Mouse (Mus musculus) heart, postnatal 0 days (tissue): ENCODE results near the gene Pidd1. TPM values are rescaled to one million over a fixed set of nuclear protein-coding genes. Genes with fewer than 3 reads are reported as not detected.
A peak's percentile ranks its signal among the peaks of the same experiment; 100 is the strongest.

ENCODE experiments used
- ATAC-seq: fragments of 200-750 bp; cut with Nextera tagmentation; 2 replicates; pipeline ENCODE4 v1.8.0; 2017; ENCODE audit warnings: low read depth, moderate number of reproducible peaks, moderate library complexity; ENCODE audit not compliant: insufficient read depth
- DNase-seq: peaks from one replicate; pipeline ENCODE4 v3.0.0-alpha.2; 2016; ENCODE audit warnings: low spot score
- H3K27ac ChIP-seq: fragments of 300-500 bp; sonication (generic); 2 replicates; pipeline ENCODE4 v1.5.1; 2014; ENCODE audit warnings: low read depth, mild to moderate bottlenecking
- H3K27me3 ChIP-seq: fragments of 300-500 bp; sonication (generic); 2 replicates; pipeline ENCODE4 v1.6.1; 2014; ENCODE audit warnings: low read length, mixed read lengths; ENCODE audit not compliant: control insufficient read depth, insufficient read depth
- H3K36me3 ChIP-seq: fragments of 300-500 bp; sonication (generic); replicated peaks from 2 replicates; pipeline ENCODE4 v1.6.1; 2014; ENCODE audit warnings: low read length, mixed read lengths; ENCODE audit not compliant: control insufficient read depth, insufficient read depth
- H3K4me1 ChIP-seq: fragments of 300-500 bp; sonication (generic); 2 replicates; pipeline ENCODE4 v1.6.1; 2014; ENCODE audit warnings: antibody characterized with exemption; ENCODE audit not compliant: control insufficient read depth, insufficient read depth
- H3K4me2 ChIP-seq: fragments of 300-500 bp; sonication (generic); 2 replicates; pipeline ENCODE4 v1.6.1; 2014; ENCODE audit warnings: low read depth, mild to moderate bottlenecking, low read length, moderate library complexity
- H3K4me3 ChIP-seq: fragments of 300-500 bp; sonication (generic); 2 replicates; pipeline ENCODE4 v1.5.1; 2014; ENCODE audit warnings: low read depth, low read length
- H3K9ac ChIP-seq: fragments of 300-500 bp; sonication (generic); replicated peaks from 2 replicates; pipeline ENCODE4 v1.6.1; 2014; ENCODE audit warnings: low read depth, low read length, mixed read lengths
- H3K9me3 ChIP-seq: fragments of 300-500 bp; sonication (generic); replicated peaks from 2 replicates; pipeline ENCODE4 v1.6.1; 2016; ENCODE audit warnings: low read length; ENCODE audit not compliant: control insufficient read depth
- CTCF ChIP-seq: IDR thresholded peaks from 2 replicates; pipeline ENCODE4 v1.5.1; 2016; ENCODE audit warnings: antibody characterized with exemption, control low read depth, low read depth
- EP300 ChIP-seq: IDR thresholded peaks from 2 replicates; pipeline ENCODE4 v1.6.1; 2016; ENCODE audit warnings: antibody characterized with exemption, low read depth
- WGBS: fragments of 180-500 bp; shearing (Covaris S2); extraction: QIAGEN DNeasy Blood & Tissue Kit; methylation state at CpG from one replicate; pipeline ENCODE4 v1.1.7; 2014; 5-methylcytosine and 5-hydroxymethylcytosine counted together
- polyA plus RNA-seq: library from polyadenylated mRNA; unstranded; fragments of >200 nt; fragmentation: Nextera tagmentation; extraction: Ambion mirVana; gene quantifications from 2 replicates; pipeline ENCODE4 v1.2.1, GENCODE M21; 2015
- total RNA-seq: library from RNA; depleted of rRNA; stranded (reverse); fragments of >200 nt; gene quantifications from 2 replicates; pipeline ENCODE4 v1.2.3, GENCODE M21; 2014; ENCODE audit warnings: low replicate concordance

Gene Pidd1
- total and polyA plus RNA-seq, 2 experiments from 2014 or later: 0.15 to 1.7 TPM

- no peak for DNase-seq
- ATAC-seq: no peak
- H3K27me3 ChIP-seq: no peaks in the 10 kb centered on the region; the same call in 1 of the 2 replicates
- peaks cover 20% of the 10 kb centered on the region for H3K4me1 ChIP-seq
- 88% methylated on average over 2 of the region's 2 CpGs for WGBS
- H3K9ac ChIP-seq: no peak overlapping the region
- no peak overlapping the region for H3K4me2 ChIP-seq
- H3K36me3 ChIP-seq: peaks cover 17% of the 10 kb centered on the region
- H3K4me3 ChIP-seq: no peak overlapping the region
- no peak overlapping the region for H3K27ac ChIP-seq
- TF ChIP-seq CTCF: no peak
- TF ChIP-seq EP300: no peak
- H3K9me3 ChIP-seq: no peaks in the 10 kb centered on the region
Observed at GRCm38 (mm10) chr7:141485186-141485585, 41.4 kb upstream of the Pidd1 start.

- Histone ChIP-seq H3K4me3 (no peak overlapping the region), H3K27ac (no peak overlapping the region), H3K27me3 (no peaks in the 10 kb centered on the region; the same call in 1 of the 2 replicates), H3K9ac (no peak overlapping the region), H3K36me3 (0 out of 2 replicates have a peak, but pooled peaks cover 10% of the 10 kb centered on the region), H3K4me1 (peaks cover 20% of the 10 kb centered on the region), H3K9me3 (no peaks in the 10 kb centered on the region), H3K4me2 (no peak overlapping the region)
- DNase-seq (no peak), ATAC-seq (no peak)
- TF ChIP-seq EP300: no peak
- 70% methylated on average over 5 of the region's 5 CpGs for WGBS
Observed at GRCm38 (mm10) chr7:141484186-141485120, 40.6 kb upstream of the Pidd1 start.

DNA sequence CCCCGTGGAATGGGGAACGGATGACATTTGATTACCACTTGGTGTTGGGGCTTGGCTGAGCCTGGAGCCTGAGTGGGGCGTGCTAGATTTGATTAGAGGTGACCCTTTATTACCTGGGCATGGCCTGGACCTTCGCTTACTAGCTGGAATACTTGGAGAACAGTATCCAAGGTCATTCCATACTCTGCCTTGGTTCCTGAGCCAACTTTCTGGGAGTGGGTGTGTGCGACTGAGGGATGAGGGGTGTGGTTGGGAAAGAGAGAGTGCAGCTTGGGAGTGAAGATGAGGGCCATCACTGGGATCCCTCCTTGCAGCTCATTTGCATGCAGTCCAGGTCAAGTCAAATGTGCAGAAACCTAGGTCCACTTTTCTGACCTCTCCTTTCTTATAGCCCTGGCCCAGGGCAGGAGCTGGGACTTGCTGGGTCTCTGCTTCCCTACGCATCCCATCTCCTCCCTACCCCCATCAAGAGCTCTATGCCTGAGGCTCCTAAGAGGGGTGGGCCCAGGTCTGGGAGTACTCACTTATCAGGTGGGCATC, 39.4 kb upstream of the Pidd1 start:
- peaks cover 23% of the 10 kb centered on the region for H3K4me1 ChIP-seq
- no peak overlapping the region for H3K27ac ChIP-seq
- no peaks in the 10 kb centered on the region for H3K9me3 ChIP-seq
- whole genome bisulfite sequencing: 79% methylated on average over 6 of the region's 6 CpGs
- TF ChIP-seq CTCF: no peak
- no peak for TF ChIP-seq EP300
- H3K27me3 ChIP-seq: no peaks in the 10 kb centered on the region; the same call in 1 of the 2 replicates
- no peak overlapping the region for H3K4me3 ChIP-seq
- H3K36me3 ChIP-seq: 0 out of 2 replicates have a peak, but pooled peaks cover 7% of the 10 kb centered on the region
- DNase-seq (no peak), ATAC-seq (no peak)
- no peak overlapping the region for H3K4me2 ChIP-seq
- H3K9ac ChIP-seq: no peak overlapping the region

DNA sequence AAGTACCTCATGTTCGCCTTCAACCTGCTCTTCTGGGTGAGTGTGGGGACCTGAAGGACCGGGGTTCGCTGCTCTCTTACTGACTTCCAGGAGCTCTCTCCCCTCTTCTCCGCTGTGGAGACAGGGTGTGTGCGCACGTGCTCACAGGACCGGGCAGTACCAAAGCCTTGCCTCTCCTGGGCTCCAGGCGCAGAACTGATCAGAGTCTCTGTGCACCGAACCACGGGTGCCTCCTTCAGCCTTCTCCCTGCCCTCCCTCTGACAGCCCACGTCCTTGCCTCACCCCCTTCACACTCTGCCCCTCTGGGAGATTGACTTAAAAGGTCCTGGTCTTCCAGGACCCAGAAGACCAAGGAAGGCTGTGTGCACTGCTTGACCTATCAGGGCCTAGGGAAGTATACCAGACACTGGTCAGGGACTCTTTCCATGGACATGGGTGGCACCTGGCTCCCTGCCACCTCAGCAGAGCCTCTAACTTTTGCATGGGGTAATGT, 38.8 kb upstream of the Pidd1 start:
- no peaks in the 10 kb centered on the region for H3K9me3 ChIP-seq
- no peak for ATAC-seq
- 18% methylated on average over 11 of the region's 11 CpGs for WGBS
- TF ChIP-seq EP300 (no peak), CTCF (no peak)
- H3K36me3 ChIP-seq: 0 out of 2 replicates have a peak, but pooled peaks cover 7% of the 10 kb centered on the region
- no peaks in the 10 kb centered on the region; the same call in 1 of the 2 replicates for H3K27me3 ChIP-seq
- H3K27ac ChIP-seq: no peak overlapping the region
- peaks cover 30% of the 10 kb centered on the region for H3K4me1 ChIP-seq
- peak overlapping the region; percentile 98 for H3K4me2 ChIP-seq
- peak overlapping the region; percentile 45; the same call in 1 of the 2 replicates for H3K9ac ChIP-seq
- H3K4me3 ChIP-seq: peak overlapping the region; percentile 52
- DNase-seq: no peak

- Histone ChIP-seq H3K4me1 (peaks cover 38% of the 10 kb centered on the region), H3K4me3 (peak overlapping the region; percentile 52), H3K36me3 (0 out of 2 replicates have a peak, but pooled peaks cover 7% of the 10 kb centered on the region), H3K27me3 (no peaks in the 10 kb centered on the region; the same call in 1 of the 2 replicates), H3K9ac (peak overlapping the region; percentile 45; the same call in 1 of the 2 replicates), H3K27ac (no peak overlapping the region), H3K9me3 (no peaks in the 10 kb centered on the region), H3K4me2 (peak overlapping the region; percentile 98)
- no peak for TF ChIP-seq EP300
- peak; percentile 39 for TF ChIP-seq CTCF
- DNase-seq (no peak), ATAC-seq (0 out of 2 replicates have a peak, but pooled peaks have one; percentile 22)
- WGBS: under 1% methylated on average over 72 of the region's 81 CpGs
Observed at GRCm38 (mm10) chr7:141481498-141482401, 37.9 kb upstream of the Pidd1 start.
